Mouse (Mus musculus) lung, embryonic 14.5 days (tissue): ENCODE results near the gene Gm27021. TPM values are rescaled to one million over a fixed set of nuclear protein-coding genes. Genes with fewer than 3 reads are reported as not detected.
A peak's percentile ranks its signal among the peaks of the same experiment; 100 is the strongest.

Experiments used
- ATAC-seq: fragments of 200-750 bp; cut with Nextera tagmentation; 2 replicates; pipeline ENCODE4 v1.8.0; 2017; ENCODE audit warnings: mild to moderate bottlenecking, moderate TSS enrichment, moderate library complexity; ENCODE audit not compliant: insufficient read depth
- DNase-seq: peaks from one replicate; pipeline ENCODE4 v3.0.0-alpha.2; 2015
- H3K27ac ChIP-seq: fragments of 300-500 bp; sonication (generic); 2 replicates; pipeline ENCODE4 v1.5.1; 2014; ENCODE audit warnings: low read depth, mild to moderate bottlenecking, moderate library complexity
- H3K27me3 ChIP-seq: fragments of 300-500 bp; sonication (generic); 2 replicates; pipeline ENCODE4 v1.6.1; 2014; ENCODE audit warnings: low read length, control low read depth; ENCODE audit not compliant: insufficient read depth
- H3K36me3 ChIP-seq: fragments of 300-500 bp; sonication (generic); 2 replicates; pipeline ENCODE4 v1.6.1; 2014; ENCODE audit warnings: control low read depth; ENCODE audit not compliant: insufficient read depth
- H3K4me1 ChIP-seq: fragments of 300-500 bp; sonication (generic); 2 replicates; pipeline ENCODE4 v1.6.1; 2014; ENCODE audit warnings: antibody characterized with exemption, control low read depth; ENCODE audit not compliant: insufficient read depth
- H3K4me2 ChIP-seq: fragments of 300-500 bp; sonication (generic); 2 replicates; pipeline ENCODE4 v1.6.1; 2014; ENCODE audit warnings: mild to moderate bottlenecking
- H3K4me3 ChIP-seq: fragments of 300-500 bp; sonication (generic); 2 replicates; pipeline ENCODE4 v1.5.1; 2014; ENCODE audit warnings: low read depth, low read length
- H3K9ac ChIP-seq: fragments of 300-500 bp; sonication (generic); 2 replicates; pipeline ENCODE4 v1.6.1; 2014
- H3K9me3 ChIP-seq: fragments of 300-500 bp; sonication (generic); 2 replicates; pipeline ENCODE4 v1.6.1; 2016; ENCODE audit warnings: low read depth, low read length, control low read depth
- CTCF ChIP-seq: IDR thresholded peaks from 2 replicates; pipeline ENCODE4 v1.5.1; 2016; ENCODE audit warnings: antibody characterized with exemption, low read depth
- WGBS: fragments of 180-500 bp; shearing (Covaris S2); extraction: QIAGEN DNeasy Blood & Tissue Kit; methylation state at CpG from one replicate; pipeline ENCODE4 v1.1.7; 2014; 5-methylcytosine and 5-hydroxymethylcytosine counted together
- polyA plus RNA-seq: library from polyadenylated mRNA; unstranded; fragments of >200 nt; fragmentation: Nextera tagmentation; extraction: Ambion mirVana; gene quantifications from 2 replicates; pipeline ENCODE4 v1.2.1, GENCODE M21; 2014

The Gm27021 gene
- polyA plus RNA-seq, 1 experiment from 2014 or later: 2.6 TPM

- peaks cover 15% of the 10 kb centered on the region for H3K36me3 ChIP-seq
- H3K4me2 ChIP-seq: no peak overlapping the region
- DNase-seq: peak; percentile 97
- no peaks in the 10 kb centered on the region for H3K4me1 ChIP-seq
- H3K27me3 ChIP-seq: no peaks in the 10 kb centered on the region
- WGBS: 10% methylated on average over 10 of the region's 10 CpGs
- no peaks in the 10 kb centered on the region for H3K9me3 ChIP-seq
- peak; percentile 97 for TF ChIP-seq CTCF
- H3K9ac ChIP-seq: no peak overlapping the region
- H3K27ac ChIP-seq: no peak overlapping the region
- no peak overlapping the region for H3K4me3 ChIP-seq
- peak; percentile 50; the same call in 1 of the 2 replicates for ATAC-seq
Measured at GRCm38 (mm10) chr8:120678447-120678846, 10.6 kb upstream of the Gm27021 start.

- H3K9ac ChIP-seq: no peak overlapping the region
- peak; percentile 41; the same call in 1 of the 2 replicates for TF ChIP-seq CTCF
- H3K9me3 ChIP-seq: no peaks in the 10 kb centered on the region
- no peak for DNase-seq
- H3K4me3 ChIP-seq: no peak overlapping the region
- no peak overlapping the region for H3K4me2 ChIP-seq
- H3K27ac ChIP-seq: no peak overlapping the region
- WGBS: 71% methylated on average over 8 of the region's 8 CpGs
- peaks cover 43% of the 10 kb centered on the region for H3K36me3 ChIP-seq
- H3K27me3 ChIP-seq: no peaks in the 10 kb centered on the region
- H3K4me1 ChIP-seq: no peaks in the 10 kb centered on the region
- no peak for ATAC-seq
Measured at GRCm38 (mm10) chr8:120675718-120676117, 7.8 kb upstream of the Gm27021 start.

- H3K27ac ChIP-seq: no peak overlapping the region
- H3K27me3 ChIP-seq: no peaks in the 10 kb centered on the region
- ATAC-seq: no peak
- no peaks in the 10 kb centered on the region for H3K9me3 ChIP-seq
- H3K4me2 ChIP-seq: no peak overlapping the region
- H3K4me1 ChIP-seq: 0 out of 2 replicates have a peak, but pooled peaks cover 5% of the 10 kb centered on the region
- TF ChIP-seq CTCF: no peak
- 89% methylated on average over 7 of the region's 7 CpGs for WGBS
- H3K9ac ChIP-seq: no peak overlapping the region
- no peak overlapping the region for H3K4me3 ChIP-seq
- peaks cover 51% of the 10 kb centered on the region for H3K36me3 ChIP-seq
- no peak for DNase-seq
Measured at GRCm38 (mm10) chr8:120673298-120673697, 5.4 kb upstream of the Gm27021 start.

- H3K9me3 ChIP-seq: no peaks in the 10 kb centered on the region
- DNase-seq (no peak), ATAC-seq (no peak)
- no peak overlapping the region for H3K4me2 ChIP-seq
- H3K4me1 ChIP-seq: 0 out of 2 replicates have a peak, but pooled peaks cover 5% of the 10 kb centered on the region
- no peak overlapping the region for H3K27ac ChIP-seq
- H3K27me3 ChIP-seq: no peaks in the 10 kb centered on the region
- no peak for TF ChIP-seq CTCF
- H3K4me3 ChIP-seq: no peak overlapping the region
- 87% methylated on average over 16 of the region's 16 CpGs for WGBS
- no peak overlapping the region for H3K9ac ChIP-seq
- H3K36me3 ChIP-seq: peaks cover 51% of the 10 kb centered on the region
Measured at GRCm38 (mm10) chr8:120672626-120673229, 4.8 kb upstream of the Gm27021 start.

- no peak overlapping the region for H3K4me3 ChIP-seq
- no peak overlapping the region for H3K4me2 ChIP-seq
- DNase-seq (no peak), ATAC-seq (no peak)
- no peaks in the 10 kb centered on the region for H3K9me3 ChIP-seq
- H3K9ac ChIP-seq: no peak overlapping the region
- H3K27ac ChIP-seq: no peak overlapping the region
- peaks cover 8% of the 10 kb centered on the region; the same call in 1 of the 2 replicates for H3K4me1 ChIP-seq
- 65% methylated on average over 6 of the region's 6 CpGs for WGBS
- H3K36me3 ChIP-seq: peaks cover 51% of the 10 kb centered on the region
- TF ChIP-seq CTCF: no peak
- H3K27me3 ChIP-seq: no peaks in the 10 kb centered on the region
Measured at GRCm38 (mm10) chr8:120671775-120672174, 3.9 kb upstream of the Gm27021 start.

GRCm38 (mm10) chr8:120668374-120668905 lies 561 bp upstream of the Gm27021 start, which contains the start of gene Emc8:
TSS of gene Emc8 (minus strand) at chr8:120668573.
- Histone ChIP-seq H3K27me3 (no peaks in the 10 kb centered on the region), H3K4me2 (peak within 1 kb of the TSS; percentile 94), H3K9me3 (no peaks in the 10 kb centered on the region), H3K9ac (peak within 1 kb of the TSS; percentile 96), H3K4me1 (peaks cover 15% of the 10 kb centered on the region; the same call in 1 of the 2 replicates), H3K36me3 (peaks cover 41% of the 10 kb centered on the region), H3K4me3 (peak within 1 kb of the TSS; percentile 97), H3K27ac (peak within 1 kb of the TSS; percentile 87)
- TF ChIP-seq CTCF: no peak
- DNase-seq: peak; percentile 27
- under 1% methylated on average over 51 of the region's 51 CpGs for WGBS
- peak; percentile 52; the same call in 1 of the 2 replicates for ATAC-seq

GRCm38 (mm10) chr8:120666807-120667470 lies 940 bp downstream of the Gm27021 start:
- Histone ChIP-seq H3K9ac (peak overlapping the region; percentile 96), H3K27ac (peak overlapping the region; percentile 87), H3K4me1 (peaks cover 15% of the 10 kb centered on the region; the same call in 1 of the 2 replicates), H3K9me3 (no peaks in the 10 kb centered on the region), H3K4me3 (peak overlapping the region; percentile 97), H3K36me3 (peaks cover 26% of the 10 kb centered on the region), H3K27me3 (no peaks in the 10 kb centered on the region), H3K4me2 (peak overlapping the region; percentile 94)
- no peak for TF ChIP-seq CTCF
- peak; percentile 37 for DNase-seq
- 2% methylated on average over 17 of the region's 17 CpGs for WGBS
- no peak for ATAC-seq
